Mouse (Mus musculus) neural tube, embryonic 12.5 days (tissue): ENCODE data around the gene Ctnna2. TPM values are rescaled to one million over a fixed set of nuclear protein-coding genes. Genes with fewer than 3 reads are reported as not detected.

Source experiments
- ATAC-seq: fragments of 200-750 bp; cut with Nextera tagmentation; 2 replicates; pipeline ENCODE4 v1.8.0; 2017; ENCODE audit warnings: low read depth, mild to moderate bottlenecking, moderate TSS enrichment, moderate library complexity; ENCODE audit not compliant: low FRiP score
- H3K27ac ChIP-seq: fragments of 300-500 bp; sonication (generic); 2 replicates; pipeline ENCODE4 v1.5.1; 2016
- H3K27me3 ChIP-seq: fragments of 300-500 bp; sonication (generic); replicated peaks from 2 replicates; pipeline ENCODE4 v1.6.1; 2016; ENCODE audit warnings: mild to moderate bottlenecking
- H3K36me3 ChIP-seq: fragments of 300-500 bp; sonication (generic); 2 replicates; pipeline ENCODE4 v1.6.1; 2016; ENCODE audit warnings: mild to moderate bottlenecking
- H3K4me1 ChIP-seq: fragments of 300-500 bp; sonication (generic); 2 replicates; pipeline ENCODE4 v1.6.1; 2016
- H3K4me2 ChIP-seq: fragments of 300-500 bp; sonication (generic); replicated peaks from 2 replicates; pipeline ENCODE4 v1.6.1; 2016; ENCODE audit warnings: mild to moderate bottlenecking
- H3K4me3 ChIP-seq: fragments of 300-500 bp; sonication (generic); 2 replicates; pipeline ENCODE4 v1.5.1; 2016
- H3K9ac ChIP-seq: fragments of 300-500 bp; sonication (generic); 2 replicates; pipeline ENCODE4 v1.6.1; 2016; ENCODE audit warnings: mild to moderate bottlenecking
- H3K9me3 ChIP-seq: fragments of 300-500 bp; sonication (generic); 2 replicates; pipeline ENCODE4 v1.6.1; 2016; ENCODE audit warnings: mild to moderate bottlenecking
- WGBS: fragments of 180-500 bp; shearing (Covaris S2); methylation state at CpG from one replicate; pipeline ENCODE4 v1.1.7; 2016; 5-methylcytosine and 5-hydroxymethylcytosine counted together
- polyA plus RNA-seq: library from polyadenylated mRNA; unstranded; fragments of >200 nt; fragmentation: Nextera tagmentation; extraction: Ambion mirVana; gene quantifications from 2 replicates; pipeline ENCODE4 v1.2.1, GENCODE M21; 2016

Ctnna2 gene
- polyA plus RNA-seq, 1 experiment from 2014 or later: 85.1 TPM

- H3K36me3 ChIP-seq: no peaks in the 10 kb centered on the region
- no peak overlapping the region for H3K9ac ChIP-seq
- H3K4me1 ChIP-seq: no peaks in the 10 kb centered on the region
- no peaks in the 10 kb centered on the region for H3K27me3 ChIP-seq
- no peak overlapping the region for H3K4me2 ChIP-seq
- no peak overlapping the region for H3K27ac ChIP-seq
- WGBS: 84% methylated on average over 3 of the region's 3 CpGs
- no peaks in the 10 kb centered on the region for H3K9me3 ChIP-seq
- H3K4me3 ChIP-seq: no peak overlapping the region
- ATAC-seq: no peak
These were observed 409.6 kb downstream of the Ctnna2 start for GRCm38 (mm10) chr6:77569851-77570250.

GRCm38 (mm10) chr6:77556181-77556580 is 423.3 kb downstream of the Ctnna2 start:
- Histone ChIP-seq H3K4me2 (no peak overlapping the region), H3K4me3 (no peak overlapping the region), H3K27ac (no peak overlapping the region), H3K27me3 (no peaks in the 10 kb centered on the region), H3K36me3 (no peaks in the 10 kb centered on the region), H3K9ac (no peak overlapping the region), H3K9me3 (no peaks in the 10 kb centered on the region), H3K4me1 (no peaks in the 10 kb centered on the region)
- 98% methylated on average over 1 of the region's 1 CpGs for WGBS
- no peak for ATAC-seq

DNA sequence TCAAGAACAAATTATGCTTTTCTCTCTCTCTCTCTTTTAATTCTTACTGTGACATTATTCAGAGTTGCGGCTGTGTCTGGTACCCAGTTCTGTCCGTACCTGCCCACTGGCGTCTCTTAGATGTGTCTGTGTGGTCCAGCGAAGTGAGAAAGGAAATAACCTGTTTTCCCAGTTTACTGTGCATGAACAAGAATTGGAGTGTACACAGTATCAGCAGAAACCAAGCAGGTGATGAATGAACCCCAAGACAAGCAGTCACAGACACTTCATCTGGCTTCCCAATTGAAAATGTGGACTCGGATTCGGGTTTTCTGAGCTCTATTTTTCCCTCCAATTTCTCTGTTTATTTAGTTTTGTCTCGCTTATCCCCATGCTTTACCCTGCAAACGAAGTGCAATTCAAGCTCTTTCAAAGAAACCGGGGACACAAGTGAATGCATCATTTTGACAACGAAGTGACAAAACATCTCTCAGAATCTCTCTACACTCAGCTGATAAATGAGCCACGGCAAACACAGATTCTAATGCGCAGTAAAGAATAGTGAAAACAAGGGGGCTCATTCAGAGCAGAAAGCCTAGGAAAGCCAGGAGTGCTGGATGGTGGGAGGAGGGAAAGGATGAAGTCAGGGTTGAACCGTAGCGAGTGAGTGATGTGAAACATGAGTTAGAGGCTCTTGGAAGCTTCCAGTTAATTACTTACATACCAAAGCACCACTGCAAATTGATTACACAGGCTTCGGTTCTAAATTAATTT is 442.3 kb downstream of the Ctnna2 start:
- 34% methylated on average over 15 of the region's 15 CpGs for WGBS
- no peak overlapping the region for H3K4me3 ChIP-seq
- H3K27me3 ChIP-seq: no peaks in the 10 kb centered on the region
- no peak overlapping the region for H3K27ac ChIP-seq
- H3K9ac ChIP-seq: no peak overlapping the region
- H3K36me3 ChIP-seq: no peaks in the 10 kb centered on the region
- H3K4me2 ChIP-seq: peak overlapping the region; percentile 31
- no peaks in the 10 kb centered on the region for H3K9me3 ChIP-seq
- ATAC-seq: no peak
- H3K4me1 ChIP-seq: 0 out of 2 replicates have a peak, but pooled peaks cover 5% of the 10 kb centered on the region

DNA sequence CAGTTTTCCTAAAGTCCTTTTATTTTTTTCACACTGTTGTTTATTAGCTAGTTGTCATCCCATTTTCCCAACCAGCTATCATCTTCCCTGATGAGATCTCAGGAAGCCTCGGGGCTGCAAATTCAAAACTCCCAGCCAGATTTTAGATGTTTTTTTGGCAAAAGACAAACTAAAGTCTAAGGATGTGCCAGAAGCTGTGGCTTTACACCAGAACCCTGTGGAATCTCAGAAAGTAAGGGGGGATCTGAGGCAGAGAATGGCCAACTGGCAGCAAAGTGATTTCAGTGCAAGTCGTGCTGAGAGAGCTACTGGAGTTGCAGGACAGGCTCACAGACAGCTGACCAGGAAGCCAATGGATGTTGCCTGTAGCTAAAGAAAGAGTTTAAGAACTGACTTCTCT is 451.9 kb downstream of the Ctnna2 start:
- Histone ChIP-seq H3K9ac (no peak overlapping the region), H3K9me3 (no peaks in the 10 kb centered on the region), H3K27ac (no peak overlapping the region), H3K4me2 (no peak overlapping the region), H3K4me3 (no peak overlapping the region), H3K27me3 (no peaks in the 10 kb centered on the region), H3K4me1 (no peaks in the 10 kb centered on the region), H3K36me3 (no peaks in the 10 kb centered on the region)
- ATAC-seq: no peak
- WGBS: 88% methylated on average over 2 of the region's 2 CpGs

DNA sequence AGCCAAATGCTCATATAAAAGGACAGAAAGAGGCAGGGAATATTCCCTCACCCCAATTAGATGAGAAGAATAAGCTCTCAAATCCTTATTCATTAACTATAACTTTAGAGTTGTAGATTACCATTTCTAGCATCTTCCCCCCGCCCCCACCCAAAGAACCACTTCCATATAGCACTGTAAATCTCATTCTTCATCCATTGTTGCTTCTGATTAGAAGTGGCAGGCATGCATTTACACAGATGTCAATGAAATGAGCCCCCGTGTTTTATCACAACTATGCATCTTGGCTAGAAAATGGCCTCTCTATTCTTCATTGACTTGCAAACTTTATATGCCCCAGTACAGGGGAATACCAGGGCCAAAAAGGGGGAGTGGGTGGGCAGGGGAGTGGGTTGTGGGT is 457.7 kb downstream of the Ctnna2 start:
- Histone ChIP-seq H3K9me3 (no peaks in the 10 kb centered on the region), H3K4me1 (no peaks in the 10 kb centered on the region), H3K36me3 (no peaks in the 10 kb centered on the region), H3K4me3 (no peak overlapping the region), H3K9ac (no peak overlapping the region), H3K27ac (no peak overlapping the region), H3K4me2 (no peak overlapping the region), H3K27me3 (no peaks in the 10 kb centered on the region)
- WGBS: 70% methylated on average over 2 of the region's 2 CpGs
- ATAC-seq: no peak

- H3K27ac ChIP-seq: no peak overlapping the region
- no peaks in the 10 kb centered on the region for H3K27me3 ChIP-seq
- no peak overlapping the region for H3K4me2 ChIP-seq
- WGBS: 76% methylated on average over 2 of the region's 2 CpGs
- H3K4me3 ChIP-seq: no peak overlapping the region
- no peak overlapping the region for H3K9ac ChIP-seq
- no peak for ATAC-seq
- H3K4me1 ChIP-seq: peaks cover 8% of the 10 kb centered on the region
- H3K9me3 ChIP-seq: no peaks in the 10 kb centered on the region
- no peaks in the 10 kb centered on the region for H3K36me3 ChIP-seq
These were observed 463.0 kb downstream of the Ctnna2 start for GRCm38 (mm10) chr6:77516515-77516914.

DNA sequence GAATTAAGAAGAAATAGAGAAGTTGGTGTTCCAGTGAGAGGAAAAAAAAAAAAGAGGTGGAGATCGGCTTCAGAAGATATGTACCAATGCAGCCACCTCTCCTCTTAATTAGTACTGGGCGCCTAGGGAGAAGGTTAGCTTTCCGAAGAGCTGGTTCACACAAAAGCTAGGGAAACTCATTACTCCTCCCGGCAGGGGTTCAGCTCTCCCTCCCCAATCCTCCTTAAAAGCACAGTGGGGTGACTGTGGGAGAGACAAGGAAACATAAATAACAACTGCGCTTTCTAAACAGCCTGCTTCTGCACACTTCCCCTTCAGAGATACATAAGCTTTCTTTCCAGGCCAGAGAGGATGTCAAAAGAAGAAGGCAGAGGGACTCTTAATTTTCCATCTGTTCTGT is 467.7 kb downstream of the Ctnna2 start:
- peak; percentile 61 for ATAC-seq
- H3K27ac ChIP-seq: no peak overlapping the region
- no peak overlapping the region for H3K4me3 ChIP-seq
- WGBS: 5% methylated on average over 5 of the region's 5 CpGs
- no peak overlapping the region for H3K9ac ChIP-seq
- H3K4me1 ChIP-seq: peaks cover 10% of the 10 kb centered on the region
- no peaks in the 10 kb centered on the region for H3K36me3 ChIP-seq
- H3K4me2 ChIP-seq: 0 out of 2 replicates have a peak overlapping the region, but pooled peaks have one; percentile 10
- H3K9me3 ChIP-seq: no peaks in the 10 kb centered on the region
- H3K27me3 ChIP-seq: no peaks in the 10 kb centered on the region

- H3K4me2 ChIP-seq: no peak overlapping the region
- no peak overlapping the region for H3K9ac ChIP-seq
- no peak overlapping the region for H3K27ac ChIP-seq
- no peaks in the 10 kb centered on the region for H3K9me3 ChIP-seq
- H3K4me1 ChIP-seq: no peaks in the 10 kb centered on the region
- no peak overlapping the region for H3K4me3 ChIP-seq
- H3K36me3 ChIP-seq: no peaks in the 10 kb centered on the region
- H3K27me3 ChIP-seq: no peaks in the 10 kb centered on the region
- ATAC-seq: no peak
- 93% methylated on average over 5 of the region's 5 CpGs for WGBS
These were observed 487.8 kb downstream of the Ctnna2 start for GRCm38 (mm10) chr6:77491721-77492120.

DNA sequence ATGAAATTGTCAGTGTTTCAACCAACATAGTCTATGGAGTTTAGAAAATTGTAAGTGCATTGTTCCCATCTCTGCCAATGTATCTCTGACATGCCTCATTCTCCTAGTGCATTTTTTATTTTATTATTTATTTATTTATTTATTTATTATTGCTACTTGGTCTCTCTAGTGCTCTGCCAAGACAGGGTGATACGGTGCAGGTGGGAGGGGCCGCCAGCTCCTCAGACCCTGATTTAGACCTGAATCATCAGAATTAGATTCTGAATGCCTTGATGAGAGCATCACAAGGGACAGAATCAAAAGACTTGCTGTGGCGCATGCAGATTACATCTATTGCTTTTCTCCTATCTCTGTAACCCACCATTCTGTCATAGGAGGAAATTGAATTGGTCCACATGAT is 492.8 kb downstream of the Ctnna2 start:
- Histone ChIP-seq H3K9ac (no peak overlapping the region), H3K9me3 (0 out of 2 replicates have a peak, but pooled peaks cover 4% of the 10 kb centered on the region), H3K4me2 (no peak overlapping the region), H3K36me3 (no peaks in the 10 kb centered on the region), H3K4me3 (no peak overlapping the region), H3K27me3 (no peaks in the 10 kb centered on the region), H3K4me1 (no peaks in the 10 kb centered on the region), H3K27ac (no peak overlapping the region)
- no peak for ATAC-seq
- 91% methylated on average over 3 of the region's 3 CpGs for WGBS

DNA sequence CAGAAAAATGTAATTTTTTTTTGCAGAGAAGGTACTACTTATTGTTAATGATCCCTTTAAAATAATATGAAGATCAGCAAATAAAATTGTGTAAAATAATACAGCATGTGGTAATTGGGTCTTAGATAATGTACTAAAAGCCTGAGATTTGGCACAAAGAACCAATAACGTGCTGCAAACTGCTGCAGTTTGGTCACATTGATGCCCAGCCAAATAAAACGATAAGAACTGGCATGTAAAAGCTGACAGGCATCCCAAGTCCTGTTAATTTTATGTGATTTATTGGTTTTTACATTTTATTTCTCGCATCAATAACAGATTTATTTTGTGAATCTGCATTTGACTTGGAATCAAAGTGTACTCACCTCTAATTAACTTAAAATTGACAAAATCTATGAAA is 497.4 kb downstream of the Ctnna2 start:
- ATAC-seq: no peak
- Histone ChIP-seq H3K9ac (no peak overlapping the region), H3K27me3 (no peaks in the 10 kb centered on the region), H3K4me1 (no peaks in the 10 kb centered on the region), H3K9me3 (0 out of 2 replicates have a peak, but pooled peaks cover 4% of the 10 kb centered on the region), H3K36me3 (no peaks in the 10 kb centered on the region), H3K4me3 (no peak overlapping the region), H3K27ac (no peak overlapping the region), H3K4me2 (no peak overlapping the region)
- 88% methylated on average over 3 of the region's 3 CpGs for WGBS

DNA sequence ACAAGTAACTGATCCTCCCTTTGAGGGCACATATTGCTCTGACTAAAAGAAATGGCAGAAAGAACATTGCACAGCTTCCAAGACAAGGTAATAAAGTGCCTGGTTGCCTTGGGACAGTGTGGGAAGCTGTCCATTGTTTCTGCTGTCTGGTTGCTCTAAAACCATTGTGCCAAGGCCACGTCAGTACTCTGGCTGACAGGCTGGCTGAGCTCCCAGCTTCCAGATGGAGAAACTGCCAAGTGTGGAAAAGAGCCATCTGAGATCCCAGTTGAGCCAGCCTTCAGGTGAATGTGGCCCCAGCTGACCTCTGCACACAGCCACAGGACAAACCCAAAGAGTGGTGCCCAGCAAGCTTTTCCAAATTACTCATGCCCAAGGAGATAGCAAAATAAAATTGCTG is 504.1 kb downstream of the Ctnna2 start:
- WGBS: 34% methylated on average over 1 of the region's 1 CpGs
- no peak for ATAC-seq
- no peaks in the 10 kb centered on the region for H3K27me3 ChIP-seq
- H3K4me1 ChIP-seq: no peaks in the 10 kb centered on the region
- H3K9ac ChIP-seq: no peak overlapping the region
- no peak overlapping the region for H3K4me3 ChIP-seq
- no peaks in the 10 kb centered on the region for H3K36me3 ChIP-seq
- no peaks in the 10 kb centered on the region for H3K9me3 ChIP-seq
- H3K27ac ChIP-seq: no peak overlapping the region
- H3K4me2 ChIP-seq: no peak overlapping the region

DNA sequence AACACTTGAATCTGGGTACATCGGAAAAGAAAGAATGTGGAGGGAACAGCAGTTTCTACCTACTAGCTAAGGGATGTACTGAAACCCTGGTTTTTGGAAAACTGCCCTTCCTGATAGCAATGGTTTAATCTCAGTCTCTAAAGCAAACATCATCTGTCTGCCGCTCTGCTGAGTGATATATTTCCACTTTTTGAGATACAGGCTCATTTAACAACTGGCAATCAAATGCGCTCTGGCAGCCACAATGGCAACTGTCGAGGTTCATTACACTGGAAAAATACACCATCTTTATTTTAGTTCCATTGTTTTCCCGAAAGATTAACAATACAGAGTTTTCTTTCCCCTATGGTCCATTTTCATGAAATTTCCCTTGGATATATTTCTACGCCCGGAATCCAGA is 506.2 kb downstream of the Ctnna2 start:
- H3K9me3 ChIP-seq: no peaks in the 10 kb centered on the region
- no peaks in the 10 kb centered on the region for H3K27me3 ChIP-seq
- no peaks in the 10 kb centered on the region for H3K4me1 ChIP-seq
- no peak overlapping the region for H3K27ac ChIP-seq
- H3K4me3 ChIP-seq: no peak overlapping the region
- no peaks in the 10 kb centered on the region for H3K36me3 ChIP-seq
- no peak overlapping the region for H3K4me2 ChIP-seq
- 68% methylated on average over 7 of the region's 7 CpGs for WGBS
- H3K9ac ChIP-seq: no peak overlapping the region
- ATAC-seq: no peak

GRCm38 (mm10) chr6:77468058-77468457 is 511.4 kb downstream of the Ctnna2 start:
- Histone ChIP-seq H3K9ac (no peak overlapping the region), H3K9me3 (no peaks in the 10 kb centered on the region), H3K4me1 (no peaks in the 10 kb centered on the region), H3K36me3 (no peaks in the 10 kb centered on the region), H3K27ac (no peak overlapping the region), H3K27me3 (no peaks in the 10 kb centered on the region), H3K4me2 (no peak overlapping the region), H3K4me3 (no peak overlapping the region)
- WGBS: 77% methylated on average over 3 of the region's 3 CpGs
- ATAC-seq: no peak
